Mouse (Mus musculus): Measurements from ENCODE around the gene Hipk1.

DNA sequence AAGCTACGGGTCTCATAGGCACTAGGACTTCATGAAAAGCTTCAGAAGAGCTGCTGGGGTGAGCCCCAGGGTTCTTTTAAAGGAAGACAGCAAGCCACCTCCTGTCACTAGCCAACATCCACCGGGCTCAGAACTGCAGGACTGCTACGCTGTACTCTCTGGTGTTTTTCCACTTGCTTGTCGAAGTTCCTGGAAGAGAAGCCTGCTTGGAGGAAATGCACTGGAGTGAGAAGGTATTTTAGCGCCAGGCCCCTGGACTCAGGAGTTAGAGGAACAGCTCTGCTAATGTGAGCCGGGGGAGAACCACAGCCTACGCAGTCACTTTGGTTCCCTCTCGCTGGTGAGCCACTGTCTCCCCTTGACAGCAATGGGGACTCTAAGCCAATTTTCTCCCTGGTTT lies 11.5 kb upstream of the Hipk1 start:
- TF ChIP-seq CTCF (IDR thresholded peaks at IDR 0.05; ENCODE audit: control insufficient read depth, insufficient read depth, insufficient read length) (no peak), USF1 (IDR thresholded peaks at IDR 0.05; ENCODE audit: low read depth) (no peak), MYOG (IDR thresholded peaks at IDR 0.05; ENCODE audit: control insufficient read depth, extremely low read depth, insufficient read length) (no peak), FOSL1 (IDR thresholded peaks at IDR 0.05; ENCODE audit: insufficient read depth, low read length, poor library complexity, severe bottlenecking) (no peak)
